Mouse (Mus musculus) thymus, postnatal 36 days (tissue): ENCODE data around the gene Mus81.
A peak's percentile ranks its signal among the peaks of the same experiment; 100 is the strongest.

Source experiments
- DNase-seq, 2 experiments: peaks; one replicate each; pipeline ENCODE4 v3.0.0; 2022; ENCODE audit warnings: mixed read lengths in 2 of 2

Mus81 gene

GRCm38 (mm10) chr19:5487768-5488550, at the start of gene Mus81:
Gene Mus81, minus strand, starts transcription at chr19:5488402.
- peak; percentile 94 to 96 for DNase-seq

GRCm38 (mm10) chr19:5532520-5532919, 44.3 kb upstream of the Mus81 start:
- peak in 1 of 2 experiments; percentile 17 for DNase-seq

- no peak for DNase-seq
These were observed 41.9 kb upstream of the Mus81 start for GRCm38 (mm10) chr19:5530138-5530524.

- DNase-seq: peak; percentile 91 to 96
These were observed 41.3 kb upstream of the Mus81 start for GRCm38 (mm10) chr19:5529325-5530137.

GRCm38 (mm10) chr19:5525204-5525603, 37.0 kb upstream of the Mus81 start:
- DNase-seq: no peak

GRCm38 (mm10) chr19:5518721-5519120, 30.5 kb upstream of the Mus81 start:
- DNase-seq: no peak

GRCm38 (mm10) chr19:5516906-5517505, 28.8 kb upstream of the Mus81 start:
- DNase-seq: no peak

- DNase-seq: no peak
These were observed 27.9 kb upstream of the Mus81 start for GRCm38 (mm10) chr19:5515840-5516777.

GRCm38 (mm10) chr19:5513005-5513349, 24.8 kb upstream of the Mus81 start:
- DNase-seq: no peak

GRCm38 (mm10) chr19:5512091-5513004, 24.1 kb upstream of the Mus81 start:
- DNase-seq: no peak

- DNase-seq: no peak
These were observed 23.0 kb upstream of the Mus81 start for GRCm38 (mm10) chr19:5511074-5511632.

GRCm38 (mm10) chr19:5510031-5511026, 22.1 kb upstream of the Mus81 start, which contains the start of gene Snx32:
Gene Snx32, minus strand, starts transcription at chr19:5510538.
- peak; percentile 95 to 98 for DNase-seq

GRCm38 (mm10) chr19:5503687-5504086, 15.5 kb upstream of the Mus81 start, which contains the start of gene 1700020D05Rik:
Gene 1700020D05Rik, minus strand, starts transcription at chr19:5503787.
- DNase-seq: no peak

GRCm38 (mm10) chr19:5500330-5500875, 12.2 kb upstream of the Mus81 start:
- no peak for DNase-seq

- no peak for DNase-seq
These were observed 7.8 kb upstream of the Mus81 start for GRCm38 (mm10) chr19:5496052-5496370.

- DNase-seq: no peak
These were observed 7.3 kb upstream of the Mus81 start for GRCm38 (mm10) chr19:5495353-5496051.

GRCm38 (mm10) chr19:5494314-5494713, 6.1 kb upstream of the Mus81 start:
- DNase-seq: no peak

- peak; percentile 3 to 38 for DNase-seq
These were observed 5.1 kb upstream of the Mus81 start for GRCm38 (mm10) chr19:5493301-5493721.

- DNase-seq: no peak
These were observed 4.4 kb upstream of the Mus81 start for GRCm38 (mm10) chr19:5492641-5493040.
